Mouse (Mus musculus): ENCODE results near the gene Lcn2. TPM values are rescaled to one million over a fixed set of nuclear protein-coding genes. Genes with fewer than 3 reads are reported as not detected.
"Not testable (repeated sequence)": the region's sequence is repeated elsewhere in the genome, so short reads cannot be mapped to it uniquely, and the experiment has no call there.

The Lcn2 gene
- polyA plus RNA-seq, 1 experiment from 2014 or later = 8.0 TPM

DNA sequence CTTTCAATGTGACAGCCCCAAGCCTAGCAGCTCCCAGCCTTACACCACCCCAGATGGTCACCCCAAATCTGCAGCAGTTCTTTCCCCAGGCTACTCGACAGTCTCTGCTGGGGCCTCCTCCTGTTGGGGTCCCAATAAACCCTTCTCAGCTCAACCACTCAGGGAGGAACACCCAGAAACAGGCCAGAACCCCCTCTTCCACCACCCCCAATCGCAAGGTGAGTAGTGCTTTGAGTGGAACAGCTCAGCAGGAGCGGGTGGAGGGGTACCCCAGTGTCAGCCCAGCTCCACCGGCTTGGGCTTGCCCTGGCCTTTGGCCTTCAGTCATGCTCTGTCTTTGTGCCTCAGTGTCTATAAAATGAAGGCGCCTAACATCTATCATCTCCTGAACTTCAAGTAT, 20.7 kb downstream of the Lcn2 start:
- H3K9ac ChIP-seq (ENCODE audit: low read depth, low read length) = no peak overlapping the region
- 92% methylated on average over 5 of the region's 5 CpGs for WGBS
- no peak overlapping the region for H3K4me2 ChIP-seq
- H3K9me3 ChIP-seq (ENCODE audit: control insufficient read depth, low read length) = no peaks in the 10 kb centered on the region
- H3K27me3 ChIP-seq (replicated peaks; ENCODE audit: control insufficient read depth, insufficient read depth, low read length) = no peaks in the 10 kb centered on the region
- peaks cover 27% of the 10 kb centered on the region; the same call in 1 of the 2 replicates for H3K36me3 ChIP-seq (ENCODE audit: control insufficient read depth, insufficient read depth, low read length)
- DNase-seq (ENCODE audit: low spot score) = no peak
- H3K27ac ChIP-seq (ENCODE audit: low read depth, low read length) = no peak overlapping the region
- no peak for ATAC-seq (replicated peaks; ENCODE audit: low FRiP score)
- no peak overlapping the region for H3K4me3 ChIP-seq (ENCODE audit: low read depth, low read length)
- H3K4me1 ChIP-seq (replicated peaks; ENCODE audit: control insufficient read depth, insufficient read depth, low read length) = peaks cover 9% of the 10 kb centered on the region

DNA sequence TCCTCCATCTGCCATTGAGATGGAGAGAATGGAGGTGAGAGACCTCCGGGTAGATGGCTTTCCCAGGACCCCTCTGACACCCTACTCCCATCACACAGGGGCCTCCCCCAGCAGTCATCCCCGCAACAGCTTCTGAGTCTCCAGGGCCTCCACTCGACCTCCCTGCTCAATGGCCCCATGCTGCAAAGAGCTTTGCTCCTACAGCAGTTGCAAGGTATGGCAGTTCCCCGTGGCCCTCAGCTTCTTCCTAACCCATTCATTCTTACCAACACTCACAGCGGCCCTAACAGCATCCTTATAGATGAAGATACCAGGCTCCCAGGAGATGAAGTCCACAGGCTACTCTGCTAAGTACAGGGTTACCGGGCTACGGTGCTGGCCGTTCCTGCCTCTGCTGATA, 23.9 kb downstream of the Lcn2 start:
- Histone ChIP-seq H3K9ac (ENCODE audit: low read depth, low read length) (peak overlapping the region; percentile 90), H3K4me1 (replicated peaks; ENCODE audit: control insufficient read depth, insufficient read depth, low read length) (peaks cover 18% of the 10 kb centered on the region)

DNA sequence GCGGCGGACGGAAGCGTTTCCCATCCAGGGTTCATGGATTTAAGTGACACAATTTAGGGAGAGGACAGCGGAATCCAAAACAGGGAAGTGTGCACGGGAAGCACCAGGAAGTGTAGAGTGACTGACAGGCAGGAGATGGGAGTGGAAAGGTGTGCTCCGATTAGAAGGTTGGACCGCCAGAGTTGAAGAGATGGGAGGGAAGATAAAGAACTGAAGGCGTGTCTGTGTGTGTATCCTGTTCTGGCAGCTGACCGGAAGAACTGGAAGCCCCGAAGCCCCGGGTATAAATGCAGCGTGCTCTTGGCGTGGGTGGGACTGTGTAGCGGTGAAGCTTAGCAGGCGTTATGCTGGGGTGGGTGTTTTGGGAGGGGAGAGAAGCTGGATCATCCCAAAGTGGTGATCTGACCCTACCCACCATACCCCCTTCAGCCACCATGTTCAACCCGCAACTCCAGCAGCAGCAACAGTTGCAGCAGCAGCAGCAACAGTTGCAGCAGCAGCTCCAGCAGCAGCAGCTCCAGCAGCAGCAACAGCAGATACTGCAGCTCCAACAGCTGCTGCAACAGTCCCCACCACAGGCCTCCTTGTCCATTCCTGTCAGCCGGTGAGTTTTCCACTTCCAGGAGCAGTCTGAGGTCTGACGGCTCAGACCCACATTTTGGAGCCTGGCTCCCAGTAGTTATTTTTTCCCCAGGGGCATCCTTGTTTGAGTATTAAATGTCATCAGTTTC, 24.5 kb downstream of the Lcn2 start:
- peak overlapping the region; percentile 93 for H3K27ac ChIP-seq (ENCODE audit: low read depth, low read length)
- DNase-seq (ENCODE audit: low spot score) = no peak
- H3K4me1 ChIP-seq (replicated peaks; ENCODE audit: control insufficient read depth, insufficient read depth, low read length) = peaks cover 18% of the 10 kb centered on the region
- H3K4me3 ChIP-seq (ENCODE audit: low read depth, low read length) = peak overlapping the region; percentile 79
- peak overlapping the region; percentile 90 for H3K9ac ChIP-seq (ENCODE audit: low read depth, low read length)
- H3K4me2 ChIP-seq = peak overlapping the region; percentile 89
- 9% methylated on average over 19 of the region's 19 CpGs for WGBS
- ATAC-seq (replicated peaks; ENCODE audit: low FRiP score) = peak; percentile 34
- no peaks in the 10 kb centered on the region for H3K9me3 ChIP-seq (ENCODE audit: control insufficient read depth, low read length)
- no peaks in the 10 kb centered on the region for H3K27me3 ChIP-seq (replicated peaks; ENCODE audit: control insufficient read depth, insufficient read depth, low read length)
- peaks cover 12% of the 10 kb centered on the region; the same call in 1 of the 2 replicates for H3K36me3 ChIP-seq (ENCODE audit: control insufficient read depth, insufficient read depth, low read length)

More for the DNA sequence above, 23.9 kb downstream of the Lcn2 start:
- Histone ChIP-seq H3K9me3 (ENCODE audit: control insufficient read depth, low read length) (no peaks in the 10 kb centered on the region), H3K4me3 (ENCODE audit: low read depth, low read length) (peak overlapping the region; percentile 79), H3K36me3 (ENCODE audit: control insufficient read depth, insufficient read depth, low read length) (peaks cover 12% of the 10 kb centered on the region; the same call in 1 of the 2 replicates), H3K27me3 (replicated peaks; ENCODE audit: control insufficient read depth, insufficient read depth, low read length) (no peaks in the 10 kb centered on the region), H3K27ac (ENCODE audit: low read depth, low read length) (peak overlapping the region; percentile 93), H3K4me2 (peak overlapping the region; percentile 89)
- no peak for ATAC-seq (replicated peaks; ENCODE audit: low FRiP score)
- 66% methylated on average over 8 of the region's 8 CpGs for WGBS
- DNase-seq (ENCODE audit: low spot score) = no peak

DNA sequence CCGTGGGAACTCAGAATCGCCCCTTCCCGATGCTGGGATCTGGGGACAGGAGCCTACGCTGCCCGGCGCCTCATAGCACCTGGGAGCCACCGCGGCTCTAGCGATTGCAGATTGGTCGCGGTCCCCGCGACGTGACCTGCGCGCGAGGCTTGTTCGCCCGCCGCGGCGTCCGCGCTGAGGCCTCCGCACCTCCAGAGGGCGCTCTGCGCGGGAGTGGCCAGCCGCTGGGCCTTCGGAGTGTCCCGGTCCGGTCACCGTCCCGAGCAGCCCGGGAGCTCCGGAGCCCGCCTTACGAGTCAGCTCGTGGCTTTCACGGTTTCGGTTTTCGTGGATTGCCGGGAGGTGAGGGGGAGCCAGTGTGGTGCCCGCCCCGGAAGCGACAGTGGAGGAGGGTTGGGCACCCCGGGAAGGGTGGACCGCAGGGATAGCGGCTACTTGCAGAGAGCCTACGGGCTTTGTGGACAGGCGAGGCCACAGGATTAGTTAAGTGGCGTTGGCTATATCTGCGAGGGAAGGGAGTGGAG, 25.2 kb downstream of the Lcn2 start:
- H3K4me2 ChIP-seq = peak overlapping the region; percentile 89
- no peaks in the 10 kb centered on the region for H3K9me3 ChIP-seq (ENCODE audit: control insufficient read depth, low read length)
- DNase-seq (ENCODE audit: low spot score) = peak; percentile 90
- peak overlapping the region; percentile 90 for H3K9ac ChIP-seq (ENCODE audit: low read depth, low read length)
- 0% methylated on average over 53 of the region's 53 CpGs for WGBS
- H3K36me3 ChIP-seq (ENCODE audit: control insufficient read depth, insufficient read depth, low read length) = peaks cover 12% of the 10 kb centered on the region; the same call in 1 of the 2 replicates
- H3K27me3 ChIP-seq (replicated peaks; ENCODE audit: control insufficient read depth, insufficient read depth, low read length) = no peaks in the 10 kb centered on the region
- H3K4me3 ChIP-seq (ENCODE audit: low read depth, low read length) = peak overlapping the region; percentile 79
- peak overlapping the region; percentile 93 for H3K27ac ChIP-seq (ENCODE audit: low read depth, low read length)
- peaks cover 18% of the 10 kb centered on the region for H3K4me1 ChIP-seq (replicated peaks; ENCODE audit: control insufficient read depth, insufficient read depth, low read length)
- peak; percentile 81 for ATAC-seq (replicated peaks; ENCODE audit: low FRiP score)

DNA sequence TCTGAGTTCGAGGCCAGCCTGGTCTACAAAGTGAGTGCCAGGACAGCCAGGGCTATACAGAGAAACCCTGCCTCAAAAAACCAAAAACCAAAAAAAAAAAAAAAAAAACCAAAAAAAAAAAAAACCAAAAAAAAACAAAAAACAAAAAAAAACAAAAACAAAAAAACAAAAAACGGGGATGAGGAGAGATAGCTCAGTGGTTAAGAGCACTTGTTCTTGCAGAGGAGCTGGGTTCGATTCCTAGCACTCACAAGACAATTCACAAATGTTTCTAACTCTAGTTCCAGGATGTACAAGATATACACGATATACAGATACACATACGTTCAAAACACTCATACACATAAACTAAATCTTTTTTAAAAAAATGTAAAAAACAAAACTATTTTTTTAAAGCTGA, 25.8 kb downstream of the Lcn2 start:
- ATAC-seq (replicated peaks; ENCODE audit: low FRiP score); H3K9me3 ChIP-seq (ENCODE audit: control insufficient read depth, low read length); DNase-seq (ENCODE audit: low spot score); H3K27me3 ChIP-seq (replicated peaks; ENCODE audit: control insufficient read depth, insufficient read depth, low read length): not testable (repeated sequence)
- peak overlapping the region; percentile 89 for H3K4me2 ChIP-seq
- peaks cover 18% of the 10 kb centered on the region for H3K4me1 ChIP-seq (replicated peaks; ENCODE audit: control insufficient read depth, insufficient read depth, low read length)
- peak overlapping the region; percentile 90 for H3K9ac ChIP-seq (ENCODE audit: low read depth, low read length)
- peak overlapping the region; percentile 79 for H3K4me3 ChIP-seq (ENCODE audit: low read depth, low read length)
- peak overlapping the region; percentile 93 for H3K27ac ChIP-seq (ENCODE audit: low read depth, low read length)
- WGBS = 28% methylated on average over 5 of the region's 5 CpGs
- peaks cover 11% of the 10 kb centered on the region; the same call in 1 of the 2 replicates for H3K36me3 ChIP-seq (ENCODE audit: control insufficient read depth, insufficient read depth, low read length)

DNA sequence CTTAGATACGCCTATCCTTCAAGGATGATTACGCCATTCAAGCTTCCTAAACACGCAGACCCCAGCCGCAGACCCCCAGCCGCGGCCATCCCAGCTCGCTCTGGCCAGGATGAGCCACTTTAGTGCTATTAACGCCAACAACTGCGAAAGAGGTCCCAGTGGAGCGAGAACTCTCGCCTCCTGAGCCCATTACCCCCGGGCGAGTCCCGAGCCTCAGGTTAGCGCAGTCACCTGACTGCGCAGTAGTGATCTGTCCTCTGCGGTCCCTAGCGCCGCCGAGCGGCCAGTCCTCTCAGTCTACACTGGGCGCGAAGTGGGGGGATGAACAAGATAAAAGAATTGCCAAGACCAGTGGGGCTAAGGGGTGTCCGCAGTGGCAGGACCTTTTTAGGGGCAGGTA, 26.6 kb downstream of the Lcn2 start:
- H3K4me3 ChIP-seq (ENCODE audit: low read depth, low read length) = peak overlapping the region; percentile 62
- peak; percentile 80 for ATAC-seq (replicated peaks; ENCODE audit: low FRiP score)
- H3K9me3 ChIP-seq (ENCODE audit: control insufficient read depth, low read length) = no peaks in the 10 kb centered on the region
- H3K4me2 ChIP-seq = peak overlapping the region; percentile 95
- peak overlapping the region; percentile 59 for H3K27ac ChIP-seq (ENCODE audit: low read depth, low read length)
- peak; percentile 83 for DNase-seq (ENCODE audit: low spot score)
- peaks cover 7% of the 10 kb centered on the region; the same call in 1 of the 2 replicates for H3K36me3 ChIP-seq (ENCODE audit: control insufficient read depth, insufficient read depth, low read length)
- peaks cover 18% of the 10 kb centered on the region for H3K4me1 ChIP-seq (replicated peaks; ENCODE audit: control insufficient read depth, insufficient read depth, low read length)
- no peaks in the 10 kb centered on the region for H3K27me3 ChIP-seq (replicated peaks; ENCODE audit: control insufficient read depth, insufficient read depth, low read length)
- 1% methylated on average over 24 of the region's 24 CpGs for WGBS
- peak overlapping the region; percentile 77 for H3K9ac ChIP-seq (ENCODE audit: low read depth, low read length)

DNA sequence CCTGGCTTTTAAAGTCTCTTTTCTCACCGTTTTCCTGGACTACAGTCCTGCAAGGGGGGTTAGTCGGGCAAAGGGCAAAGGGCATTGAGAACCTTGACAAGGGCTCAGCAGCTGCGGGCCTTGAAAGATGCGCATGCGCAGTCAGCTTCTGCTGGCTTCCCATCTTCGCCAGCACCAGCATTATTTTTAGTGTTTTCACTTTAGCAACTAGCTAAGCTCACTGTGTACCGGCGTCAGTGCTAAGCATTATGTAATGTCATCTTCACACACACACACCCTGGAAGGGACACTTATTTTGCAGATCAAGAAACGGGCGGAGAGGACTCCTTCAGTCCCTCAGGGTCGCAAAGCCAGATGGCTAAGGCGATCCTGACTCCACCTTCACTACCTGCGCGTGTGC, 27.3 kb downstream of the Lcn2 start:
- DNase-seq (ENCODE audit: low spot score) = peak; percentile 77
- H3K9ac ChIP-seq (ENCODE audit: low read depth, low read length) = peak overlapping the region; percentile 77
- H3K27me3 ChIP-seq (replicated peaks; ENCODE audit: control insufficient read depth, insufficient read depth, low read length) = no peaks in the 10 kb centered on the region
- WGBS = 10% methylated on average over 14 of the region's 14 CpGs
- peak overlapping the region; percentile 59; the same call in 1 of the 2 replicates for H3K27ac ChIP-seq (ENCODE audit: low read depth, low read length)
- no peak; the same call in 1 of the 2 replicates for ATAC-seq (replicated peaks; ENCODE audit: low FRiP score)
- peaks cover 18% of the 10 kb centered on the region for H3K4me1 ChIP-seq (replicated peaks; ENCODE audit: control insufficient read depth, insufficient read depth, low read length)
- H3K36me3 ChIP-seq (ENCODE audit: control insufficient read depth, insufficient read depth, low read length) = peaks cover 6% of the 10 kb centered on the region; the same call in 1 of the 2 replicates
- H3K4me3 ChIP-seq (ENCODE audit: low read depth, low read length) = peak overlapping the region; percentile 62
- no peaks in the 10 kb centered on the region for H3K9me3 ChIP-seq (ENCODE audit: control insufficient read depth, low read length)
- peak overlapping the region; percentile 95 for H3K4me2 ChIP-seq

DNA sequence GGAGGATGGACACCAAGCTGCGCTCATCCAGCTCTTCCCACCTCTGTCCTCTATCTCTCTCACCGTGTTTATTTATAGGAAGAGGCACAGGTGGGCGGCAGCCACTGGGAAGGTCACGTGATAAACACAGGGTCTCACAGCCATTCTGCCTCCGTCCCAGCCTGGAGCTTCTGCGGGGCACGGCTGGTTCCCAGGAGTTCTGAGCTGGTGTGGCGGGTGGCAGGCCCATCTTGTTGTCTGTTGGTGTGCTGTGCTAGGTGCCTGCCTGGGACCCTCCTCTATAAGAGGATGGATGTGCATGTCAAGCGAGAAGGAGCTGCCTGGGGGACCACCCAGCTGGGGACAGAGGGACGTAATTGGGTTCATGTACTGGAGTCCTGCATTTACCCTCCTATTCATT, 29.7 kb downstream of the Lcn2 start:
- no peak for ATAC-seq (replicated peaks; ENCODE audit: low FRiP score)
- Histone ChIP-seq H3K4me3 (ENCODE audit: low read depth, low read length) (no peak overlapping the region), H3K4me1 (replicated peaks; ENCODE audit: control insufficient read depth, insufficient read depth, low read length) (peaks cover 16% of the 10 kb centered on the region), H3K27me3 (replicated peaks; ENCODE audit: control insufficient read depth, insufficient read depth, low read length) (no peaks in the 10 kb centered on the region), H3K9me3 (ENCODE audit: control insufficient read depth, low read length) (no peaks in the 10 kb centered on the region), H3K9ac (ENCODE audit: low read depth, low read length) (no peak overlapping the region), H3K4me2 (no peak overlapping the region), H3K27ac (ENCODE audit: low read depth, low read length) (no peak overlapping the region), H3K36me3 (ENCODE audit: control insufficient read depth, insufficient read depth, low read length) (no peaks in the 10 kb centered on the region)
- no peak for DNase-seq (ENCODE audit: low spot score)
- 54% methylated on average over 10 of the region's 10 CpGs for WGBS

Measured in liver, embryonic 11.5 days (tissue).